Mouse (Mus musculus) cerebellum, adult 2 months (tissue): ENCODE measurements around the gene Apol6. TPM values are rescaled to one million over a fixed set of nuclear protein-coding genes. Genes with fewer than 3 reads are reported as not detected.

Source experiments
- DNase-seq, 2 experiments: peaks; one replicate each; pipeline ENCODE4 v3.0.0; 2021
- H3K27ac ChIP-seq: fragments of 200-500 bp; 2 replicates; pipeline ENCODE4 v1.5.1; 2012; ENCODE audit warnings: low read length, control low read depth, inconsistent platforms; ENCODE audit not compliant: insufficient read depth
- H3K27me3 ChIP-seq: fragments of 200-500 bp; 2 replicates; pipeline ENCODE4 v1.6.1; 2012; ENCODE audit warnings: inconsistent platforms, mild to moderate bottlenecking, low read length, moderate library complexity; ENCODE audit not compliant: control insufficient read depth, insufficient read depth
- H3K4me1 ChIP-seq: fragments of 200-500 bp; 2 replicates; pipeline ENCODE4 v1.6.1; 2011; ENCODE audit warnings: low read length; ENCODE audit not compliant: control insufficient read depth, insufficient read depth
- H3K4me3 ChIP-seq: fragments of 200-500 bp; replicated peaks from 2 replicates; pipeline ENCODE3; 2011; ENCODE audit warnings: mild to moderate bottlenecking, low read depth, low read length, control low read depth; ENCODE audit not compliant: insufficient read depth
- CTCF ChIP-seq: fragments of 200-500 bp; IDR thresholded peaks from 2 replicates; pipeline ENCODE4 v1.5.1; 2011; ENCODE audit warnings: low read depth, mild to moderate bottlenecking, control low read depth, low read length, moderate library complexity, borderline replicate concordance; ENCODE audit not compliant: insufficient read depth
- POLR2A ChIP-seq: fragments of 200-500 bp; IDR thresholded peaks from 2 replicates; pipeline ENCODE4 v1.6.1; 2011; ENCODE audit warnings: low read length, control low read depth, borderline replicate concordance; ENCODE audit not compliant: insufficient read depth
- WGBS: fragments of 180-500 bp; shearing (Covaris S2); methylation state at CpG from one replicate; pipeline ENCODE4 v1.1.7; 2018; 5-methylcytosine and 5-hydroxymethylcytosine counted together
- polyA plus RNA-seq: library from polyadenylated mRNA; depleted of rRNA; stranded (reverse); fragments of >200 nt; gene quantifications from 2 replicates; pipeline ENCODE4 v1.2.3, GENCODE M21; 2012

Gene Apol6
- polyA plus RNA-seq, 1 experiment: 0.49 TPM

- TF ChIP-seq CTCF: no peak
- no peaks in the 10 kb centered on the region for H3K27me3 ChIP-seq
- peaks cover 20% of the 10 kb centered on the region for H3K4me1 ChIP-seq
- 80% methylated on average over 3 of the region's 3 CpGs for WGBS
- H3K27ac ChIP-seq: no peak overlapping the region
- H3K4me3 ChIP-seq: no peak overlapping the region
- DNase-seq: no peak
Measured at GRCm38 (mm10) chr15:77076523-77076922, 32.0 kb downstream of the Apol6 start.

- DNase-seq: no peak
- WGBS: 88% methylated on average over 9 of the region's 9 CpGs
- no peak overlapping the region for H3K27ac ChIP-seq
Measured at GRCm38 (mm10) chr15:77077906-77078305, 33.4 kb downstream of the Apol6 start.

GRCm38 (mm10) chr15:77078786-77079185 is 34.3 kb downstream of the Apol6 start:
- Histone ChIP-seq H3K4me3 (no peak overlapping the region), H3K27me3 (no peaks in the 10 kb centered on the region), H3K27ac (no peak overlapping the region), H3K4me1 (peaks cover 24% of the 10 kb centered on the region)
- WGBS: 58% methylated on average over 3 of the region's 3 CpGs
- TF ChIP-seq POLR2A (no peak), CTCF (no peak)
- no peak for DNase-seq

More at GRCm38 (mm10) chr15:77077906-77078305, 33.4 kb downstream of the Apol6 start:
- no peaks in the 10 kb centered on the region for H3K27me3 ChIP-seq
- peaks cover 24% of the 10 kb centered on the region for H3K4me1 ChIP-seq
- H3K4me3 ChIP-seq: no peak overlapping the region
- TF ChIP-seq POLR2A: no peak
- TF ChIP-seq CTCF: no peak

GRCm38 (mm10) chr15:77079256-77079822 is 34.8 kb downstream of the Apol6 start:
- no peak overlapping the region for H3K27ac ChIP-seq

GRCm38 (mm10) chr15:77079890-77080361 is 35.4 kb downstream of the Apol6 start:
- WGBS: 31% methylated on average over 11 of the region's 11 CpGs
- TF ChIP-seq CTCF: no peak
- no peak for TF ChIP-seq POLR2A
- H3K27ac ChIP-seq: peak overlapping the region; percentile 34; the same call in 1 of the 2 replicates

More at GRCm38 (mm10) chr15:77079256-77079822, 34.8 kb downstream of the Apol6 start:
- TF ChIP-seq CTCF: no peak
- TF ChIP-seq POLR2A: no peak
- DNase-seq: no peak
- Histone ChIP-seq H3K4me1 (peaks cover 24% of the 10 kb centered on the region), H3K27me3 (no peaks in the 10 kb centered on the region), H3K4me3 (no peak overlapping the region)
- 49% methylated on average over 14 of the region's 14 CpGs for WGBS

GRCm38 (mm10) chr15:77080684-77081254 is 36.2 kb downstream of the Apol6 start:
- peak in 1 of 2 experiments; percentile 28 for DNase-seq
- Histone ChIP-seq H3K4me3 (no peak overlapping the region), H3K27me3 (no peaks in the 10 kb centered on the region), H3K27ac (no peak overlapping the region), H3K4me1 (peaks cover 24% of the 10 kb centered on the region)
- no peak for TF ChIP-seq CTCF
- TF ChIP-seq POLR2A: no peak
- 32% methylated on average over 14 of the region's 14 CpGs for WGBS

More at GRCm38 (mm10) chr15:77079890-77080361, 35.4 kb downstream of the Apol6 start:
- DNase-seq: peak in 1 of 2 experiments; percentile 35
- H3K27me3 ChIP-seq: no peaks in the 10 kb centered on the region
- H3K4me1 ChIP-seq: peaks cover 24% of the 10 kb centered on the region
- H3K4me3 ChIP-seq: no peak overlapping the region

- WGBS: 33% methylated on average over 5 of the region's 5 CpGs
- Histone ChIP-seq H3K27ac (no peak overlapping the region), H3K4me3 (no peak overlapping the region), H3K27me3 (no peaks in the 10 kb centered on the region), H3K4me1 (peaks cover 24% of the 10 kb centered on the region)
- no peak for TF ChIP-seq POLR2A
- peak; percentile 29; the same call in 1 of the 2 replicates for TF ChIP-seq CTCF
- peak; percentile 29 to 32 for DNase-seq
Measured at GRCm38 (mm10) chr15:77081454-77081853, 36.9 kb downstream of the Apol6 start.

- peak; percentile 37 to 39 for DNase-seq
- no peak for TF ChIP-seq POLR2A
- TF ChIP-seq CTCF: no peak
- Histone ChIP-seq H3K27me3 (no peaks in the 10 kb centered on the region), H3K4me3 (no peak overlapping the region), H3K4me1 (peaks cover 9% of the 10 kb centered on the region), H3K27ac (no peak overlapping the region)
- 69% methylated on average over 7 of the region's 7 CpGs for WGBS
Measured at GRCm38 (mm10) chr15:77085818-77086217, 41.3 kb downstream of the Apol6 start.
